Mouse (Mus musculus) layer of hippocampus, adult 11-12 months (tissue): ENCODE data around the gene Slc8a3.
"Not testable (repeated sequence)": the region's sequence is repeated elsewhere in the genome, so short reads cannot be mapped to it uniquely, and the experiment has no call there.

Experiments
- DNase-seq: peaks from one replicate; pipeline ENCODE4 v3.0.0; 2022; ENCODE audit warnings: low spot score

The Slc8a3 gene

DNA sequence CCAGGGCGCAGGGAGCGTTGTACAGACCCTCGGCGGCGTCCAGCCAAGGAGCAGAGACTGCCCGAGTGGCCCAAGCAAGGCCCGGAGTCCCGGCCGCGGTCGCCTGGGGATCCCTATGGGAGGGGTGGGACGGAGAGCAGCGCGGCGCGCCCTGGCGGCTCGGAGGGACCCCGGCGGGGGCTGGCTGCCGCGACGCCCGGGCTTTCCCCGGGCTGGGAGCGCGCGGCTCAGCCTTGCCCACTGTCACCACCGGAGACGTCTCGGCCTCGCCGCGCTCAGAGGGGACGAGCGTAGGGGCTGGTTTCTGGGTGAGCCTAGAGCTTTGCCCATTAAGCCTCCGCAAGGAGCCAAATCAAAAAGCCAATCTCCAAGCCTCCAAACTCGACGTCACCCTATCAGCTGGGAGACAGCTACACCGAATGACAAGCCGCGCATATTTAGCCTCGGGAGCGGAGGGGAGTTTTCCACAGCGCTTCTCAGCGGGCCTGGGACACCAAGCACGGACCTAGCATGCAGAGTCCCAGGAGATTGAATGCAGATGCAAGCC, at the start of gene Slc8a3:
Gene Slc8a3, minus strand, starts transcription at position 306 of the 547 bp plus-strand sequence.
- DNase-seq: peak; percentile 59

GRCm38 (mm10) chr12:81379364-81379763, 46.4 kb upstream of the Slc8a3 start, which contains the start of gene Gm4787:
Gm4787 (minus strand) TSS chr12:81379464.
- DNase-seq: not testable (repeated sequence)

- DNase-seq: no peak
Observed at GRCm38 (mm10) chr12:81333841-81334240, 861 bp upstream of the Slc8a3 start.

DNA sequence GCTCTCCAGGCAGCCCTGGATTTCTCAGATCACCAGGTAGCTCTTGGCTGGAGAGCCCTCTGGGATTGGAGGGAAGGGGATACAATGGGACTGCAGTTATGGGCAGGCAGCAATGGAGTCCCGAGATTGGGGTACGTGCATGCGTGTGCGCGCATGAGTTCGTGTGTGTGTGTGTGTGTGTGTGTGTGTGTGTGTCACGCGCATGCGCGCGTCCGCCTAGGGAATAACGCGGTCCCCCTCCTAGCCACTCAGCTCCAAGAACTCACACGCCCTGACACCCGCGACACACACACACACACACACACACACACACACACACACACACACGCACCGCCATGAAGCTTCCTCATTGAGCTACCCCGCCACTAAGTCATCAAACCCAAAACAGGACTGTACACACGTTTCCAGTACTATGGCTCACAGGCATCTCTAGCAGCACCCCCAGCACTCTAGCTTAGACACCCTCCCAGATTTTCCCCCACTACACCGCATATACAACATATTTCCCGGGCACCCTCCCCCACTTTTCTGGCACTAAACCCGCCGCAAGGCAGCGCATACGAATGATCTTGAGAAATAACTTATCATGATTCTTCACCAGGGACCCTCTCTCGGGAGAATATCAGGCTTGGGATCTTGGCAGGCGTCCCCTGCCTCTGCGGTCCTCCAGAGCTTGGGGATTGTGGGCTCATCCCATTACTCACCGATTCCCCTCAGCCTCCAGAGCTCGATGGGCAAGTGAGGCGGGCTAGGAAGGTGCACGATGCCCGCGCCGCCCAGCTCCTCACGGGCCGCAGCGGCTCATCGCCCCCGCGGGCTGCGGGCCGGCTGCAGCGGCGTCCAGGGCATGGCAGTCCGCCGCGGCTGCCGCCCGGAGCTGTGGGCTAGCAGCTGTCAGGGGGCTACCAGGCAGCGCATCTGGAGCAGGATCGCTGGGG, 774 bp downstream of the Slc8a3 start:
- peak; percentile 65 for DNase-seq

GRCm38 (mm10) chr12:81331046-81331638, 1.8 kb downstream of the Slc8a3 start:
- no peak for DNase-seq

DNA sequence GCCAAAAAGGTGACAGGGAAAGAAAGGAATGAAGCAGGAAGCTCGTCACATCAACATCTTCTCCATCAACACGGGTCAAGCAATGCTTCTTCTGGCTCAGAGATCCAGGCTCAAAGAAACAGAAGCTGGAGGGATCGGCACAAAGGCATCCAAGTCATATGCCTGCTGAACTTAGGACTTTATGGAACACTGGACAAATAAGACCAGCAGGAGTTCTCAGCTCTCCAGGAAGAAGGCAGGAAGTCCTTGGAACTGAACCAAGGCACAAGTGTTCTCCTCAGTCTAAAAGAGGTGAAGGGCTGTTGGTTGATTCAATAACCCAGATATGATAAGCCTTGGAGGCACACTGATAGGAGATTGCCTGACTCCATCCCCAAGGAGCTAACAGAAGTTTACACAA, 8.0 kb downstream of the Slc8a3 start:
- no peak for DNase-seq

DNA sequence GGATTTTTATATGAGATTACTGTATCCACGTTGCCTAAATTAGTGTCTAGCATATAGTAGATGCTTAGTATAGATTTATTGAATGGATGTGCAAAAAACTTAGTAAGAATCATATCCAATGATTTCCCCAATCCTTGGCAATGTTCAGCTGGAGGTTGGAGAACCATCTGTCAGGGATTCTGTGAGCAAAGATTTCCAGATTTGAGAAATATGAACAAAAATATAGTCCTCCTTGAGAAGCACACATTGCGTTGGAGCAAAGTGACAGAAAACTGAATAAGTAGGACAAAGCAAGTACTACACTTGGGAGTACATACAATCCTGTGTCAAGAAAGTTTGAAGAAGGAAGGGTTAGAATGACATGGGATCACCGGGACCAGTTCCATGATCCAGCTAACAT, 8.9 kb downstream of the Slc8a3 start:
- DNase-seq: peak; percentile 35

- DNase-seq: no peak
Observed at GRCm38 (mm10) chr12:81321021-81321420, 12.0 kb downstream of the Slc8a3 start.

DNA sequence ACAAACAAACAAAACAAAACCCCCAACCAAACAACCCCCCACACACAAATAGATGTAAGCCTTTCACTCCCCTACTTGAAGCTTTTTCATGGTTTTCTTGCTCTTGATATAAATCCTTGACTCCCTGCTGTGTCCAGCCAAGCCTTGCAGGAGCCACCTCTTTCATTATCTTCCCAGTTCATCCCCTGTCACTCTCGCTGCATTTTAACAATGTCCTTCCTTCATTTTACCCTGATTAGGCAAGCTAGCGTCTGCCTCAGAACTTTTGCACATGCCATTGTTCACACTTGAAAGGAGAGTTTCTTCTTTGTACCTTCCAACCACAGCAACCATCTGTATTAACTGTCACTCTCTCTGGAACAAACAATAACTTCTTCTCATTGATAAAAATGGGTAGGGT, 15.2 kb downstream of the Slc8a3 start:
- no peak for DNase-seq

- peak; percentile 9 for DNase-seq
Observed at GRCm38 (mm10) chr12:81315953-81316352, 17.0 kb downstream of the Slc8a3 start.

GRCm38 (mm10) chr12:81303626-81304025, 29.4 kb downstream of the Slc8a3 start:
- DNase-seq: no peak

DNA sequence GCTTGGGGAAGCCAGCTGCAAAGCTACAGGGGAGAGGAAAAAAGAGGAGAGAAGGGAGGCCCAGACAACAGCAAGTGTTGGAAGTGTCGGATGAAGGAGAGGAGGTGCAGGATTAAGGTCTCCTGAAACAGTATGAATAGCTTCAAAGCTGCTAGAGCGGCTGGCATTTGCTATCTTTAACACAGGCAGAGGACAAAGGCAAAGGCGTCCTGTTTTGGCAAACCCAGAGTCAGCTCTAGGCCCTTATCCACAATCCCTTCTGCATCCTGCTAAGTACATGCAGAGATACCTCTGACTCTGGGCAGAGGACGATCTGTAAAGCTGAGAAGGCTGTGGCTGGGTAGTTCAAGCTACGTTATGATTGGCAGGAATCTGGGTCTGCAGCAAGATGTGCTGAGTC, 38.4 kb downstream of the Slc8a3 start:
- no peak for DNase-seq

DNA sequence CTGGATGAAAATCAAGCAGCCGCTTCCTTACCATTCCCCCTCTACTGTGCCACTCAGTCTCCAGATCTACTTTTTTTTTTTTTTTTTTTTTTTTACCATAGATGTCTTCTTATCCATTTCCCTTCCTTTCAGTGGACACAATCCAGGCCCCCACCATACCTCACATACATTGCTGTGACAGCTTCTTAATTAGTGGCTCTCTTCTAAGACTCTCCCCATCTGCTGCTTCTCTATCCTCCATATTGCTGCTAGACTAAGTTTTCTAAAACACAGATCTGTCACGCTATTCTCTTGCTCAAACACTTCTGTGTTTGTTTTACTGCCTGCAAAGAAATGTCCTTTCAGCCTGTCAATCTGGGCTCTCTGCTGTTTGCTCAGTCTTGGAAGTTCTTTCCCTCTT, 54.9 kb downstream of the Slc8a3 start:
- no peak for DNase-seq

GRCm38 (mm10) chr12:81274616-81275015, 58.4 kb downstream of the Slc8a3 start:
- no peak for DNase-seq

- DNase-seq: no peak
Observed at GRCm38 (mm10) chr12:81273333-81273732, 59.6 kb downstream of the Slc8a3 start.

- DNase-seq: no peak
Observed at GRCm38 (mm10) chr12:81269246-81269645, 63.7 kb downstream of the Slc8a3 start.

- no peak for DNase-seq
Observed at GRCm38 (mm10) chr12:81262821-81263220, 70.2 kb downstream of the Slc8a3 start.

- no peak for DNase-seq
Observed at GRCm38 (mm10) chr12:81258215-81258614, 74.8 kb downstream of the Slc8a3 start.

DNA sequence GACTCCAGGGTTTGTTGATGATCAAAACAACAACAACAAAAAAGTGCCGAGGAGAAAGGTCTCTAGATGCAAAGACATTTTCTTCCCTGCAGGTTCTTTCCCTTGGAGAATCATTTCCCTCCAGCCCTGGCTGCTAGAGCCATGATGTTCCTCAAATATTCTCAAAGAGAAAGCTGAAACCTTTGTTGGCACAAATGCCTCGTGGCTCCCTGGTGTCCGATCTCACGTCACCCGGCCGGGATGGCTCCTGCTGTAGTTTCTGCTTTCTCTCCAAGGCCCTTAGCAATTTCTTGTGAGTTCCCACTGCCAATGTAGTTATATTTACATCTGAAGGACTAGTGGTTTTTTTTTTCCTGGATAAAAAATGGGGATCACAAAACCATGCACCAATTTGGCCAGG, 87.6 kb downstream of the Slc8a3 start:
- DNase-seq: no peak

DNA sequence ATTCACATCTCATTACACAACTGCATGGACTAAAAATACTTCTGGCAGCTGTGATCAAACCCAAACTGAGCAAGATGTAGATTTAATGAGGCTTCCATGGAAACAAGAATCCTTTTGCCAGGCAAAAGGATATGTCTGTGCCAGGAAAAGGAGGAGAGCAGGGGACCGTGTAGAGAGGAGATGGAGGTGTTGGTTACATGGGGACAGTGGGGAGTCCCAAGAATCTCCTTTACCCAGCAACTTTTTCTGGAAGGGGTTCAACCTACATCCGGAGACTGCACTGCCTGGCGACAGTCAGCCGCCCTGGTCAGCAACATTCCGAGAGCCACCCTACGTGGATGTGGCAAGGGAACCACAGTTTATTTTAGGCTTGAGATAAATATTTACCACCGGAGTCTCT, 88.0 kb downstream of the Slc8a3 start:
- no peak for DNase-seq

DNA sequence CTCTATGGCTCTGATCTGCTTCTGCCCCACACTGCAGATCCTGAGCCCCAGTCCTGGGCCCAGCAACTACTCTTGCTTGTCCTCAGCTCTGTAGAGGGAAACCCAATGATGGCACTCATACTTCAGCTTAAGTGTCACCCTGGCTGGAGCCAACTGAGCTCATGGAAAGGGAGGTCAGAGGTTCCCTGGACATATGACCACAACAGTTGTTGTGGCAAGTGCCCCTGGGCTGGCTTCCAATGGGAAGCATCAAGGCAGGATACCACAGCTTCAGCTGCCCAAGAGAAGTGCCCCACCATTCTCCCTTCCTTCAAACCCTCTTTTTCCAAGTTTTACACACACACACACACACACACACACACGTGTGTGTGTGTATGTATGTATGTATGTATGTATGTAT, 88.5 kb downstream of the Slc8a3 start:
- DNase-seq: no peak

- no peak for DNase-seq
Observed at GRCm38 (mm10) chr12:81241676-81242075, 91.3 kb downstream of the Slc8a3 start.

GRCm38 (mm10) chr12:81241096-81241495, 91.9 kb downstream of the Slc8a3 start:
- no peak for DNase-seq
